Mouse (Mus musculus): ENCODE results near the gene Gm43517. TPM values are rescaled to one million over a fixed set of nuclear protein-coding genes. Genes with fewer than 3 reads are reported as not detected.

The Gm43517 gene
- polyA plus RNA-seq, 1 experiment from 2014 or later: 2.4 TPM

- WGBS: 23% methylated on average over 4 of the region's 4 CpGs
- H3K27ac ChIP-seq: peak overlapping the region; percentile 89
- H3K27me3 ChIP-seq: no peaks in the 10 kb centered on the region; the same call in 1 of the 2 replicates
- H3K4me3 ChIP-seq: peak overlapping the region; percentile 13
- peaks cover 25% of the 10 kb centered on the region for H3K4me1 ChIP-seq
- peak overlapping the region; percentile 63 for H3K9ac ChIP-seq
- H3K9me3 ChIP-seq (replicated peaks): no peaks in the 10 kb centered on the region
- peaks cover 5% of the 10 kb centered on the region for H3K36me3 ChIP-seq (ENCODE audit: poor library complexity, severe bottlenecking)
- peak overlapping the region; percentile 43 for H3K4me2 ChIP-seq
- no peak for ATAC-seq
Observed at GRCm38 (mm10) chr12:49397443-49398162, 12.6 kb downstream of the Gm43517 start.

- peaks cover 30% of the 10 kb centered on the region for H3K4me1 ChIP-seq
- H3K36me3 ChIP-seq (ENCODE audit: poor library complexity, severe bottlenecking): peaks cover 5% of the 10 kb centered on the region
- no peak for ATAC-seq
- H3K9me3 ChIP-seq (replicated peaks): no peaks in the 10 kb centered on the region
- H3K9ac ChIP-seq: peak overlapping the region; percentile 63
- peak overlapping the region; percentile 43 for H3K4me2 ChIP-seq
- peak overlapping the region; percentile 13 for H3K4me3 ChIP-seq
- H3K27me3 ChIP-seq: no peaks in the 10 kb centered on the region; the same call in 1 of the 2 replicates
- peak overlapping the region; percentile 89 for H3K27ac ChIP-seq
Observed at GRCm38 (mm10) chr12:49398163-49398540, 13.2 kb downstream of the Gm43517 start.

DNA sequence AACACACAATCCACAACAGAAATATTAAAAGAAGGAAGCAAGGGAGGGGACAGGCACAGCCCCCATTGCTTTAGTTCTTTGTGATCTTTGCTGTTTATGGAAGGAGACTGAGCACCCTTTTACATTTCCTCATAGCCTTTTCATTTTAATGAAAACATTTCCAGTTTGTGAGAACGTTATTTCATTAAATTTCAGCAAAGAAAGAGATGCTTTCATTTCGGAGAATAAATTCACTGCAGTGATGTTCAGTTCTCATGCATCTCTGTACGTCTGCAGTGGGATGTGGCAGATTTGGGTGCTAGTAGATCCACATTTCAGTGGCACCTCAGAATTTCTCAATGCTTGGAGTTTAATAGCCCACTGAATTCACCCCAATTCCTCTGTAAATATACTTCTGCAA is 13.7 kb downstream of the Gm43517 start:
- H3K4me3 ChIP-seq: peak overlapping the region; percentile 25
- H3K4me1 ChIP-seq: peaks cover 34% of the 10 kb centered on the region
- ATAC-seq: no peak
- 4% methylated on average over 3 of the region's 3 CpGs for WGBS
- H3K9me3 ChIP-seq (replicated peaks): no peaks in the 10 kb centered on the region
- peaks cover 7% of the 10 kb centered on the region for H3K36me3 ChIP-seq (ENCODE audit: poor library complexity, severe bottlenecking)
- peak overlapping the region; percentile 43 for H3K4me2 ChIP-seq
- H3K27me3 ChIP-seq: no peaks in the 10 kb centered on the region; the same call in 1 of the 2 replicates
- peak overlapping the region; percentile 89 for H3K27ac ChIP-seq
- peak overlapping the region; percentile 72 for H3K9ac ChIP-seq

DNA sequence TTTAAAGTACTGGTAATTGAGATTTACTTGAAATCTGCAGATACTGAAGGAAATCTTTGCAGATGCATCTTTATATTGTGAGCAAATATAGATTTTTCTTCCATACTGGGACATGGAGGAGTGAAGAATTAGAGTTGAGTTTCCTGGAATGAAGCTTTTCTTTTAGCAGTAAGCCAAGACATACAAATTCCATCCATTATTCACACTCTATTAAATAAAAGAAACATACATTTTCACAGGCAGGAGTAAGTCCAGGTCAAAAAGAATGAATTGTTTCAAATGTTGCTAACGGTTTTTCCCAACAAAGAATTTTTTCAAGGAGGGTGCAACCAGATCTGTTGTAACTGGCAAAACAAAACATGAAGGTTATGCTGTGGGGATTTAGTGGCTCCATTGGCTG is 14.6 kb downstream of the Gm43517 start:
- WGBS: 4% methylated on average over 1 of the region's 1 CpGs
- Histone ChIP-seq H3K9ac (peak overlapping the region; percentile 100), H3K4me3 (peak overlapping the region; percentile 67), H3K27me3 (no peaks in the 10 kb centered on the region), H3K4me2 (peak overlapping the region; percentile 96), H3K9me3 (replicated peaks) (no peaks in the 10 kb centered on the region), H3K4me1 (peaks cover 34% of the 10 kb centered on the region), H3K36me3 (ENCODE audit: poor library complexity, severe bottlenecking) (peaks cover 9% of the 10 kb centered on the region), H3K27ac (peak overlapping the region; percentile 100)
- no peak for ATAC-seq

GRCm38 (mm10) chr12:49400036-49400852 is 15.3 kb downstream of the Gm43517 start:
- H3K27me3 ChIP-seq: no peaks in the 10 kb centered on the region
- ATAC-seq: peak; percentile 39
- 1% methylated on average over 9 of the region's 9 CpGs for WGBS
- H3K36me3 ChIP-seq (ENCODE audit: poor library complexity, severe bottlenecking): peaks cover 9% of the 10 kb centered on the region
- H3K4me1 ChIP-seq: peaks cover 39% of the 10 kb centered on the region
- no peaks in the 10 kb centered on the region for H3K9me3 ChIP-seq (replicated peaks)
- peak overlapping the region; percentile 100 for H3K9ac ChIP-seq
- H3K27ac ChIP-seq: peak overlapping the region; percentile 100
- peak overlapping the region; percentile 67 for H3K4me3 ChIP-seq
- peak overlapping the region; percentile 96 for H3K4me2 ChIP-seq

DNA sequence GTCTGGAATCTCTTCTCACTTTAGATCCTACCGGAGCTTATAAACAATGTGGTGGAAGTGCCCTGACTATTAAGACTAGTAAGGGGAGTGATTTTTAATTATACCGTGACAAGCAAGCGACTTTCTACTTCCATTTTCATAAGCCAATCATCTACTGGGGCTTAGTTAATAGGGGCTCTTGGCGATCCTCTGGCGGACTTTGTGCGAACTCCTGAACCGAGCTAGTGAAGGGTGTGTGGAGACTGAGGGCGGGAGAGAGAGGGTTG is 15.8 kb downstream of the Gm43517 start:
- peaks cover 39% of the 10 kb centered on the region for H3K4me1 ChIP-seq
- H3K4me2 ChIP-seq: peak overlapping the region; percentile 96
- peaks cover 9% of the 10 kb centered on the region for H3K36me3 ChIP-seq (ENCODE audit: poor library complexity, severe bottlenecking)
- H3K27ac ChIP-seq: peak overlapping the region; percentile 100
- under 1% methylated on average over 8 of the region's 8 CpGs for WGBS
- H3K9ac ChIP-seq: peak overlapping the region; percentile 100
- H3K9me3 ChIP-seq (replicated peaks): no peaks in the 10 kb centered on the region
- no peak; the same call in 1 of the 2 replicates for ATAC-seq
- peak overlapping the region; percentile 67 for H3K4me3 ChIP-seq
- no peaks in the 10 kb centered on the region for H3K27me3 ChIP-seq

- Histone ChIP-seq H3K27ac (peak overlapping the region; percentile 100), H3K4me3 (peak overlapping the region; percentile 67), H3K27me3 (no peaks in the 10 kb centered on the region), H3K4me2 (peak overlapping the region; percentile 96), H3K4me1 (peaks cover 39% of the 10 kb centered on the region), H3K36me3 (ENCODE audit: poor library complexity, severe bottlenecking) (peaks cover 9% of the 10 kb centered on the region), H3K9ac (peak overlapping the region; percentile 100), H3K9me3 (replicated peaks) (no peaks in the 10 kb centered on the region)
- peak; percentile 93 for ATAC-seq
- WGBS: under 1% methylated on average over 68 of the region's 68 CpGs
Observed at GRCm38 (mm10) chr12:49401119-49401795, 16.3 kb downstream of the Gm43517 start.

- peak overlapping the region; percentile 96 for H3K4me2 ChIP-seq
- H3K4me3 ChIP-seq: peak overlapping the region; percentile 67
- H3K9me3 ChIP-seq (replicated peaks): no peaks in the 10 kb centered on the region
- peaks cover 36% of the 10 kb centered on the region for H3K4me1 ChIP-seq
- peak overlapping the region; percentile 100 for H3K27ac ChIP-seq
- WGBS: 0% methylated on average over 5 of the region's 5 CpGs
- no peak for ATAC-seq
- H3K27me3 ChIP-seq: no peaks in the 10 kb centered on the region
- peak overlapping the region; percentile 100 for H3K9ac ChIP-seq
- peaks cover 9% of the 10 kb centered on the region for H3K36me3 ChIP-seq (ENCODE audit: poor library complexity, severe bottlenecking)
Observed at GRCm38 (mm10) chr12:49401796-49402130, 16.8 kb downstream of the Gm43517 start.

DNA sequence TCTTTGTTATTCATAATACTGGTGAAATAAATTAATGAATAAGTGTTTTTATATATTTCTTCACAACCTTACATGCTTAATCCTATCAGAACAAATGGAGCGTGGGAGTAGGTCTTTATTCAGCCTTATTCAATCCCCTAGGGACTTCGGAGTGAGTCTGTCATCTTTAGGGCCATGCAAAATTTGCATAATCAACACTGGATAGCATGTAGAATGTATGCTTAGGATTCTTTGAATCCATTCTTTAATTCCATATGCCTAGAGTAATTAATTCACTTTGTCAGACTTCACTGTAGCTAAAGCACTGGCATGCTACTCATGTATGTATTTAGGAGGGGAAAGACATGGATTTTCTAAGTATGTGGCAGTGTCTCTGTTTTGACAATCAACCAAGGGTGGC is 24.9 kb downstream of the Gm43517 start:
- peak; percentile 62 for ATAC-seq
- H3K4me1 ChIP-seq: peaks cover 10% of the 10 kb centered on the region
- no peaks in the 10 kb centered on the region for H3K9me3 ChIP-seq (replicated peaks)
- peaks cover 11% of the 10 kb centered on the region for H3K36me3 ChIP-seq (ENCODE audit: poor library complexity, severe bottlenecking)
- no peak overlapping the region for H3K4me3 ChIP-seq
- no peak overlapping the region for H3K9ac ChIP-seq
- peak overlapping the region; percentile 61 for H3K27ac ChIP-seq
- H3K27me3 ChIP-seq: no peaks in the 10 kb centered on the region
- no peak overlapping the region for H3K4me2 ChIP-seq
- 7% methylated on average over 2 of the region's 2 CpGs for WGBS

- Histone ChIP-seq H3K9me3 (replicated peaks) (no peaks in the 10 kb centered on the region), H3K36me3 (ENCODE audit: poor library complexity, severe bottlenecking) (no peaks in the 10 kb centered on the region), H3K27ac (no peak overlapping the region), H3K4me2 (no peak overlapping the region), H3K9ac (no peak overlapping the region), H3K27me3 (no peaks in the 10 kb centered on the region), H3K4me1 (no peaks in the 10 kb centered on the region), H3K4me3 (no peak overlapping the region)
- ATAC-seq: no peak
- 76% methylated on average over 3 of the region's 3 CpGs for WGBS
Observed at GRCm38 (mm10) chr12:49417963-49418362, 33.0 kb downstream of the Gm43517 start.

Measured in forebrain, embryonic 13.5 days (tissue).